Mouse (Mus musculus): Measurements from ENCODE around the gene Psmd2. TPM values are rescaled to one million over a fixed set of nuclear protein-coding genes. Genes with fewer than 3 reads are reported as not detected.

Gene Psmd2
- total RNA-seq, 2 experiments from 2014 or later, result 88.9 to 172 TPM

DNA sequence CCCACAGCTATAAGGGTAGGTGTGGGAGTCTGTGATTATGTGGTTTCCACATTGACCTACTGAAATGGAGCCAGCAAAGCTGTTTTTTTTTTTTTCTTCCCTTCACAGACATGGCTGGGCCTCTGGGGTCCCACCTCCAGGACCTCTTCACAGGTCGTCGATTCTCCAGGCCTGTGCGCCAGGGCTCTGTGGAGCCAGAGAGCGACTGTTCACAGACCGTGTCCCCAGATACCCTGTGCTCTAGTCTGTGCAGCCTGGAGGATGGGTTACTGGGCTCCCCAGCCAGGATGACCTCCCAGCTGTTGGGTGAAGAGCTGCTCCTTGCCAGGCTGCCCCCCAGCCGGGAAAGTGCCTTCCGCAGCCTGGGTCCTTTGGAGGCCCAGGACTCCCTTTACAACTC, 49.9 kb downstream of the Psmd2 start:
- ATAC-seq (ENCODE audit: poor library complexity, severe bottlenecking), result no peak

DNA sequence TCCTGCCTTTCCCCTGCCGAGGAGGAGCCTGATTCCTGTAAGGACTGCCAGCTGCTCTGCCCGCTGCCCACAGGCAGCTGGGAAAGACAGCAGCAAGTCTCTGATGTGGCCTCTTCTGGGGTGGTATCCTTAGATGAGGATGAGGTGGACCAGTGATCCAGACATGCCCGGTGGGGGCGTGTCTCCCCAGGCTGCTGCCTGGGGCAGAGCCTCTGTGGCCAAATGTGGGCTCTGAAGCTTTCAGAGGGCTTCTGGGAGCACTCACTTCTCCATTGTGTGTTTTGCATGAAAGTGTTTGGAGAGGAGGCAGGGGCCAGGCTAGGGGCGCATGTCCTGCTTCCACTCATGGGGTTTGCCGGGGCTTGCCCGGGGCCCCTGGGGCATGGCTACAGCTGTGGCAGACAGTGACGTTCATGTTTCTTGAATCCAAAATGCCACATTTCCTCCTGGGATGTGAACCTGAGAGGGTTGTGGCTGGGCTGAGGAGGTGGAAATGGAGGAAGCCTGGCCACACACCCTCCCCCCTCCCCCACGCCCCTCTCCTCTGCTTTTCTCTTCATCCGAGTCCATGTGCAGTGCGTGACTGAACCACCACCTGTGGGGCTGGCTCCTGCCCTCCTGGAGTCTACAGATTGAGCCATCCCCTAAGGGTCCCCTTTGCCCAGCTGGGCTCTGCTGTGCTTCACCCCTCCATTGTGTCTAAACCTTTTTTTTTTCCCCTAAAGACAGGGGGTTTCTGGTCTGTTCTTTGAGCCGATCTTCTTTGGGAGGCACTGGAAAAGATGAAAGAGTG, 50.5 kb downstream of the Psmd2 start:
- ATAC-seq (ENCODE audit: poor library complexity, severe bottlenecking), result no peak

DNA sequence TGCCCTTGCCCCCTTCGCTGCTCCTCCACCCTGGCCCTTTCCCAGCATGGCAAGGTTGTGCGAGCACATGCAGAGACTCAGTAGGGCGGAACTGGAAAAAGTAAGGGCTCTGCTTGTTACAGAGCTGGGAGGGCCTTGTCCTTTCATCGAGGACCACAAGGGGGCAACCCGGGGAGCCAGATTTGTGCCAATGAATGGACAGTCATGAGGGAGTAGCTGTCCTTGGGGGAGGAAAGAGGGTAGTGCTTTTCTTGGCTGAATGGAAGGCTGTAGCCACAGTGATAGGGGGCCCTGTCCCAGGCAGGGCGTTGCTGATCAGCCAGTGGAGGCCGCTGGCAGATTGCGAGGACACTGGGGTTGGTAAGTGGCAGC, 51.1 kb downstream of the Psmd2 start:
- peak; percentile 74 for ATAC-seq (ENCODE audit: poor library complexity, severe bottlenecking)

DNA sequence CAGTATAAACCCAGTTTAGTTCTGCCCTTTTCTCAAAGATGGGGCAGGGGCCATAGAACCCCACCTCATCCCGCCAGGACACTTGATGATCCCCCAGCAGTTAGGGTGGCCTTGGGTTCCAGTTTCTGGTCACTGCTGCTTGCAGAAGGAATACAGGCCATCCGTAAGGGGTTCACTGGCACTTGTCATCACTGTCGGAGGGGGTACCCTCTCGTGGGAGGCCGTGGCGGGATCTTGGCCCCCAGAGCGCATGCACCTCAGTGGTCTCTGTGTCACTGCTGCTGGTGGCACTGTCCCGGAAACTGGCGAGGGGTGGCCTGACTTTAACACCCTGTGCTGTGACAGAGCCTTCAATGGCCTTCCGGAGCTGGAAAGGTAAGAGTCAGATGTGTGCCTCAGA, 51.6 kb downstream of the Psmd2 start:
- ATAC-seq (ENCODE audit: poor library complexity, severe bottlenecking), result no peak

DNA sequence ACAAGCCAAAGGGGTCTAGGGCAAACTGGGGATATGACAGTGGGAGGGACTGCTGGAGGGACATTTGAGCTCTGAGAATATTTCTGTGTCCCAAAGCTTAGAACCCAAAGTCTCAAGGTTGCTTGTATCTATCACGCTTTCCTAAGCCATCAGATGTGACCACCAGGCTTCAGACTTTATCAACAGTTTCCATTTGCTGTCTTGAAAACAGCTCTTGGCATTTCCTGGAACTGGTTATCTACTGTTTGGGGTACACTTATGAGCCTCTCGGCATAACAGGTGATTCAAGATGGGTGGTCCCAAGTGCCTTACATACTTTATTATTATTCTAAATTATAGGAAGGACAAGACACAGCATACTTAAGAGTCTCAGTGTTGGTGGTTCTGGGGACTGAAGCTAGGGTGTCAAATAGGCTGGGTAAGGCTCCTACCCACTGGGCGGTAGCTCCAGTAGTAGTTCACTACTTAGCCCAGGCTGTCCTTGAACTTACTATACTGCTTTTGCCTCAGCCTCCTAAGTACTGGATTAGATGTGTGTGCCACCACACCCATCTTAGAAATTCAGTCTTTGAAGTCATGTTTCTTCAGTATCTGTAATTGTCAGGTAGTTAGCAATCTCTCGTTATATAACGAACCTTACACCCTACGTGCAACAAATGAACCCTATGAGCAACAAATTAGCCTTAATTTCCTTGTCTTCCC, 52.4 kb downstream of the Psmd2 start:
- no peak for ATAC-seq (ENCODE audit: poor library complexity, severe bottlenecking)

DNA sequence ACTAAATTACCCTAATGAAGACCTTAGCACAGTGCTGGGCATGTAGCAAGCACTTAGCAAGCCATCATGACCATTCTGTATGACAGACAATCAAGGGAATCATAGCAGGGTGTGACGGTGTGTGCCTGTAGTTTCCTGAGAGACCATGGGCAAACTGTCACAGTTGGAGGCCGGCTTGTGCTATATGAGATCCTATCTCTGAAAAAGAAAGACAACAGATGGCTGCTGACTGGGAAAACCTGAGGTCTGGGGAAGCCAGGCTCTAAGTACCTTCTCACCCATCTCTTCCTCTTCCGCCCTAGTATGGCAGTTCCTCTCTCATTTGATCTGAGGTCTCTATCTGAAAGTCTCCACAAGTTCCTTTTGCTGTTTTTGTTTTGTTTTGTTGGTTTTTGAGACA, 54.3 kb downstream of the Psmd2 start:
- ATAC-seq (ENCODE audit: poor library complexity, severe bottlenecking), result no peak

DNA sequence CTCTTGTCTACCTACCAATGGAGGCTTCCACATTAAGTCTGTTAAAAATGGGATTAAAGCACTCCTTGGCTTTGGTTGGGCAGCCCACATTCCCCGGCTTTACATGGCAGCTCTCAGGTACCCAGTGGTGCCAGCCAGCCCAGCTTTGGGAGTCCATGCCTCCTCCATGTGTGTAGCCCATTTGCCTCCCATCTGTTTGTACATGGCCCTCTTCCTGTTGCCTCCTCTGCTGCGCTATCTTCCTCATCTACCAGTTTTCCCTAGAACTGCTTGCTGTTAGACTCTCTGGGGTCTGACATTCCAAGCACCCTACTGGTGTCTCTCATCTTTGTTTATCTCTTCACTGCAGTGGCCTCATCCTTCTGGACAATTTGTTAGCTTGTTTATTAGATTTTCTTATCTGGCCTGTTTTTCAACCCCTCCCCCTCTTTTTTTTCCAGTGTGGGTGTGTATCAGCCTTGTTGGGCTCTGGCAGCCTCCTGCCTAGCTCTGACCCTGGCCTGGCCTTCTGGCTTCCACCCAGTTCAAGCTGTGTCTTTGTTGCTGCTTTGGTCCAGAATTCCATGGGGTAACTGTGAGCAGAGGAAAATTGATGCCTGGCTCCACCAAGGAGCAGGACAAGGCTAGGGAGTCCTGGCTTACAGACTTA, 55.1 kb downstream of the Psmd2 start:
- no peak for ATAC-seq (ENCODE audit: poor library complexity, severe bottlenecking)

DNA sequence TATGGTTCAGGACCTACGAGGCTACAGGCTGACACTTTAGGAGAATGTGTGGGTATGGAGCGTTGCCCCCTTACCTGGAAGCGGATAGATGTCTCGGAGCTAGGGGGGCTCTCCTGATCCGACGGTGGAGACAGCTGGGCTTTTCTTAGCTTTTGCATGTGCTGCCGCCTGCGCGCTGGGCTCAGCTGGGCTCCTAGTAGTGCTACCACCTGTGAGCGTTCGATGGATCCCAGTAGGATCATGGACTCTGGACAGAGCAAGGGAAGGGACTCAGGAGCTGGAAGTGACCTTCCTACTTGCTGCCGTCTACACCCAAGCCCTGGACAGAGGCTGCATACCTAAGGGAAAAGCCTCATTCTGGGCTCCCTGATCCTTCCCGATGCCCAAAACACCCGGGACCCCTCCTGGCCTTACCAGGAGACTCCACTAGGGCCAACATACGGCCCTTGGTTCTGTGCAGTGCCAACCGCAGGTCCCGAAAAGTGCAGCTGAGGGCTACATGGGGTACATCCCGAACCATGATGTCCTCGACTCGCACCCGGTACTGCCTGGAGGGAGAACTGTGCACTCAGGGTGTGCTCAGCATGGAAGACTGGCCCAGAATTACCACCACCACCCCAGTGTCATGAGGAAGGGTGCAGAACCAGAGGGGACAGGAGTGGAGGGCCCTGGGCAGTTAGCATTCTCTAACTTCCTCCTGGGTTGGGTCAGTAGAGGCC, 56.9 kb downstream of the Psmd2 start:
- no peak for ATAC-seq (ENCODE audit: poor library complexity, severe bottlenecking)

DNA sequence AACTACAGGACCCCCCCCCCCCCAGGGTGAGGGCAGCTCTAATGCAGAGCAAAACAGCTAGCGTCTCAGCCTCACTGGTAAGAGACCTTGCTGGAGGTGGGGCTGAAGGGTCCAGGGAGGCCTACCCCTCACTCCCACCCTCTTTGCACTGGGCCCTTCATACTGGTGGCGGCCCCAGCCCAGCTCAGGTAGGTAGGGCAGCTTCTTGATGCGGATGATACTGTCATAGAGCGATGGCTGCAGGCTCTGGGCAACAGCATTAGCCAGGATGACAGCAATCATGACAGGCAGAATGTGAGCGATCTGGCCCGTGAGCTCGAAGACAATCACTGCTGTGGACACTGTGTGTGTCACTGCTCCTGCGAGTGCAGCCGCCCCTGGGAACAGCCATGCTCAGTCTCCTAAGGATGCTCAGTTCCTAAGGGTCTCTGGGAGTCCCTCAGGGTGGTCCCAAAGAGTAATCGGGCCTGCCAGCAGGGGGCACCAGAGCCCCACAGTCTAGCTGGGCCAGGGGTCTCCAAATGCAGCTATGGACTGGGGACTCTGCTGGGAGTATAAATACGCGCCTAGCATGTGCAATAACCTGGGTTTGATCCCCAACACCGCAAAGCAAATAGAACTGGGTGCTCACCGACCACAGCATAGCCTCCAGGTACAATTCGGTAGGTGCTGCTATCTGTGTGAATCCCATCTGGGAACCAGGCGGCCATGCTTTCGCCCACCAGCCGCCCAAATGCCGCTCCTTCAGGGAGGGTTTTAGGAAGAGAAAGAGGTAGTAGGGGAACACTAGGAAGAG, 57.7 kb downstream of the Psmd2 start:
- no peak for ATAC-seq (ENCODE audit: poor library complexity, severe bottlenecking)

DNA sequence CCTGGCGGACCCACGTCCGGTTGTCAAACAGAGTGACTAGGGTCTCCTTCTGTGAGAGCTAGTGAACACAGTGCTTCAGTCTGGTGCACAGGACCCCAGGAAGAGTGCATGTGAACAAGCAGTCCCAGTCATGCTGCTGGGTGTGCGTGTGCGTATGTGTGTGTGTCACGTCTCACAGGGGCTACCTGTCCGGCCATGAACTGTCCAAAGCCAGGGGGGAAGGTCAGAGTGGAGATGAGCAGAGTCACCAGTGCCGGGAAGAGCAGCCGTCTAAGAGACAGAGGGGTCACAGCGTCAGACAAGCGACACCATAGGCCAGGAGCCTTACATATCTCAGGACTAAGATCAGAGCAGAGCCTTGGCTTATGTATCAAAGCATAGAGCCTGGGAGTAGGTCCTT, 58.9 kb downstream of the Psmd2 start:
- no peak for ATAC-seq (ENCODE audit: poor library complexity, severe bottlenecking)

DNA sequence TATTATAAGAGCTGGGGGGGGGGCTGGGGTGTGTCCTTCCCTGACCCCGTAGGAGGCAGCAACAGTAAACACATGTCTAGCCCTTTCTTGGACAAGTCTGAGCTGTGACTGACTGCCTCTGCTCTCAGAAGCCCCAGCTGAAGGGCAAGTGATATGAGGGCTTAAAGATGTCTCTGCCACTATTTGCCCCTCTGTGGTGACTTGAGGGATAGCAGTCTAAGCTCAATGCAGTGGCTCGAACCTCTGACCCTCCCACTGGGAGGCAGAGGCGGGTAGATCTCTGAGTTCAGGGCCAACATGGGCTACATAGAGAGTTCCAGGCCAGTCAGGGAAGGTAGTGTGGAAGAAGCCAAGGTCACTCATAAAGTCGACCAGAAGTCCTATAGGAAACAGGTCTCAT, 59.4 kb downstream of the Psmd2 start:
- 0 out of 2 replicates have a peak, but pooled peaks have one; percentile 45 for ATAC-seq (ENCODE audit: poor library complexity, severe bottlenecking)

DNA sequence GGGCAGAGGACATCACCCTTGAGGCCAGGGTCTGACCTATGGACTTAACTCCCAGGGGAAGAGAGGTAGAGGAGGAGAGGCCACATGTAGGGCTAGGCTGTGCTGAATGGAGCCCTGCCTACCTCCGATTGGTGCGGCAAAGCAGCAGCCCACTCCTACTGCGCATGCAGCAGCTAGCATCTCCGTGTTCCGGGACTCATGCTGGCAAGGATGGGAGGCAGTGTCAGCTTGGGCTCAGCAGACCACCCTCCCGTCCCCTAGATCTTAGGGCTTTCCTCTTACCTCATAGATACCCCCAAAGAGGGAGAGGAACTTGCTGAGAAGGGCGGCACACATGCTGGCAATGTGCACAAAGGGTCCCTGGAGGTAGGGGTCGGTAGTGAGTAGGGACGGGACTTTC, 60.7 kb downstream of the Psmd2 start:
- ATAC-seq (ENCODE audit: poor library complexity, severe bottlenecking), result no peak

DNA sequence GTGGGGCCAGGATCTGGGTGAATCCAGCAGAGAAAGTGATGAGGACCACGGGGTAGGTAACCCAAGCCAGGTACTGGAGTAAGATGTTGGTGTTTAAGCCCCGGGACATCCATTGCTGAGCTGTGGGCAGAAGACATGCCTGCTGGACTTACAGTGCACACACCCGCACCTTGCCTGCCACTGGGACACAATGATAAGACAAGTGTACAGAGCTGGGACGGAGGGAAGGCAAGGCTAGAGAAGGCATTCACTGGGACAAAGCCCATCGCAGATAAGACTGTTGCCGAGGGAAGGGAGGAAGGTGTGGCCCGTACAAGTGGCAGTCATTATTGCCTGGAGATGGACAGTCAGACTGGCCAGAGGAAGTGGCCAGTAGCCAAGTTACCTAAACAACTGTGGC, 61.4 kb downstream of the Psmd2 start:
- ATAC-seq (ENCODE audit: poor library complexity, severe bottlenecking), result no peak

Other genes starting within 250 kb of the Psmd2 start
- gene Abcc5, start 225.3 kb upstream of the Psmd2 start, total RNA-seq (2015), result 22.8 and 27.4 TPM in 2 replicates
- 28.2 and 38.9 TPM in 2 replicates for gene Abcc5, start 225.3 kb upstream of the Psmd2 start, total RNA-seq (2017)
- 30.1 and 31.6 TPM in 2 replicates for gene Eif2b5, start 152.8 kb upstream of the Psmd2 start, total RNA-seq (2015)
- gene Eif2b5, start 152.8 kb upstream of the Psmd2 start, total RNA-seq (2017), result 43.1 and 46.1 TPM in 2 replicates
- 21.9 and 22.4 TPM in 2 replicates for gene Dvl3, start 134.7 kb upstream of the Psmd2 start, total RNA-seq (2015)
- 2.6 and 4.2 TPM in 2 replicates for gene Dvl3, start 134.7 kb upstream of the Psmd2 start, total RNA-seq (2017)
- gene Ap2m1, start 116.2 kb upstream of the Psmd2 start, total RNA-seq (2015), result 287 and 332 TPM in 2 replicates
- gene Ap2m1, start 116.2 kb upstream of the Psmd2 start, total RNA-seq (2017), result 207 and 242 TPM in 2 replicates
- 15.4 and 21.7 TPM in 2 replicates for gene Abcf3, start 103.1 kb upstream of the Psmd2 start, total RNA-seq (2015)
- 27.5 and 32.1 TPM in 2 replicates for gene Abcf3, start 103.1 kb upstream of the Psmd2 start, total RNA-seq (2017)
- gene Vwa5b2, start 62.2 kb upstream of the Psmd2 start, total RNA-seq (2015), result not detected in 2 replicates
- not detected in 2 replicates for gene Vwa5b2, start 62.2 kb upstream of the Psmd2 start, total RNA-seq (2017)
- 12.1 and 12.2 TPM in 2 replicates for gene Eef1akmt4, start 40.1 kb upstream of the Psmd2 start, total RNA-seq (2015)
- gene Eef1akmt4, start 40.1 kb upstream of the Psmd2 start, total RNA-seq (2017), result 1.9 and 3.7 TPM in 2 replicates
- not detected in 2 replicates for gene Gm49333, start 40.0 kb upstream of the Psmd2 start, total RNA-seq (2015)
- not detected in 2 replicates for gene Gm49333, start 40.0 kb upstream of the Psmd2 start, total RNA-seq (2017)
- gene Alg3, start 39.9 kb upstream of the Psmd2 start, total RNA-seq (2015), result 15.3 and 21.9 TPM in 2 replicates
- gene Alg3, start 39.9 kb upstream of the Psmd2 start, total RNA-seq (2017), result 7.4 and 10.7 TPM in 2 replicates
- 0.29 and 0.32 TPM in 2 replicates for gene Camk2n2, start 30.4 kb upstream of the Psmd2 start, total RNA-seq (2015)
- 0.95 TPM in 1 of 2 replicates, not detected in the other for gene Camk2n2, start 30.4 kb upstream of the Psmd2 start, total RNA-seq (2017)
- gene Ece2, start 21.8 kb upstream of the Psmd2 start, total RNA-seq (2015), result not detected in 2 replicates
- gene Ece2, start 21.8 kb upstream of the Psmd2 start, total RNA-seq (2017), result not detected in 2 replicates
- gene Eif4g1, start 16.7 kb downstream of the Psmd2 start, total RNA-seq (2015), result 117 and 119 TPM in 2 replicates
- gene Eif4g1, start 16.7 kb downstream of the Psmd2 start, total RNA-seq (2017), result 159 and 160 TPM in 2 replicates
- 0.09 and 0.33 TPM in 2 replicates for gene Fam131a, start 41.6 kb downstream of the Psmd2 start, total RNA-seq (2015)
- 0.16 and 0.55 TPM in 2 replicates for gene Fam131a, start 41.6 kb downstream of the Psmd2 start, total RNA-seq (2017)
- 34.7 and 36.7 TPM in 2 replicates for gene Polr2h, start 66.0 kb downstream of the Psmd2 start, total RNA-seq (2015)
- 27.8 and 29.2 TPM in 2 replicates for gene Polr2h, start 66.0 kb downstream of the Psmd2 start, total RNA-seq (2017)
- 0.49 and 0.84 TPM in 2 replicates for gene Clcn2, start 66.1 kb downstream of the Psmd2 start, total RNA-seq (2015)
- 1.3 and 1.4 TPM in 2 replicates for gene Clcn2, start 66.1 kb downstream of the Psmd2 start, total RNA-seq (2017)
- gene Chrd, start 81.5 kb downstream of the Psmd2 start, total RNA-seq (2015), result not detected in 2 replicates
- not detected in 2 replicates for gene Chrd, start 81.5 kb downstream of the Psmd2 start, total RNA-seq (2017)
- gene Thpo, start 82.9 kb downstream of the Psmd2 start, total RNA-seq (2015), result not detected in 2 replicates
- not detected in 2 replicates for gene Thpo, start 82.9 kb downstream of the Psmd2 start, total RNA-seq (2017)

All from megakaryocyte, adult 5-6 weeks (primary cell).